Mouse (Mus musculus): Measurements from ENCODE around the gene Gm10378. TPM values are rescaled to one million over a fixed set of nuclear protein-coding genes. Genes with fewer than 3 reads are reported as not detected.

The Gm10378 gene
- not detected for polyA plus RNA-seq (2014; fragmentation: Illumina TruSeq; extraction: RNeasy Lipid Tissue Mini Kit (QIAGEN cat#74804); ENCODE audit: insufficient read depth, low read depth, low replicate concordance)

GRCm38 (mm10) chr14:42655638-42656037 is at the start of gene Gm10378:
TSS of gene Gm10378 (plus strand) at chr14:42655938.

GRCm38 (mm10) chr14:42641817-42642216 is 13.9 kb upstream of the Gm10378 start, which contains the start of gene Gm3633:
TSS of gene Gm3633 (minus strand) at chr14:42641917.

Other genes starting within 250 kb of the Gm10378 start
- gene Gm8005, start 216.3 kb upstream of the Gm10378 start, polyA plus RNA-seq (2014; fragmentation: Illumina TruSeq; extraction: RNeasy Lipid Tissue Mini Kit (QIAGEN cat#74804); ENCODE audit: insufficient read depth, low read depth, low replicate concordance), result not detected
- not detected for gene Gm8011, start 192.1 kb upstream of the Gm10378 start, polyA plus RNA-seq (2014; fragmentation: Illumina TruSeq; extraction: RNeasy Lipid Tissue Mini Kit (QIAGEN cat#74804); ENCODE audit: insufficient read depth, low read depth, low replicate concordance)
- gene Gm8020, start 153.6 kb upstream of the Gm10378 start, polyA plus RNA-seq (2014; fragmentation: Illumina TruSeq; extraction: RNeasy Lipid Tissue Mini Kit (QIAGEN cat#74804); ENCODE audit: insufficient read depth, low read depth, low replicate concordance), result not detected
- gene Gm8024, start 131.7 kb upstream of the Gm10378 start, polyA plus RNA-seq (2014; fragmentation: Illumina TruSeq; extraction: RNeasy Lipid Tissue Mini Kit (QIAGEN cat#74804); ENCODE audit: insufficient read depth, low read depth, low replicate concordance), result not detected
- not detected for gene Gm17124, start 56.1 kb upstream of the Gm10378 start, polyA plus RNA-seq (2014; fragmentation: Illumina TruSeq; extraction: RNeasy Lipid Tissue Mini Kit (QIAGEN cat#74804); ENCODE audit: insufficient read depth, low read depth, low replicate concordance)
- gene Gm3633, start 14.0 kb upstream of the Gm10378 start, polyA plus RNA-seq (2014; fragmentation: Illumina TruSeq; extraction: RNeasy Lipid Tissue Mini Kit (QIAGEN cat#74804); ENCODE audit: insufficient read depth, low read depth, low replicate concordance), result not detected
- not detected for gene Gm3015, start 112.9 kb downstream of the Gm10378 start, polyA plus RNA-seq (2014; fragmentation: Illumina TruSeq; extraction: RNeasy Lipid Tissue Mini Kit (QIAGEN cat#74804); ENCODE audit: insufficient read depth, low read depth, low replicate concordance)
- not detected for gene Gm10377, start 142.0 kb downstream of the Gm10378 start, polyA plus RNA-seq (2014; fragmentation: Illumina TruSeq; extraction: RNeasy Lipid Tissue Mini Kit (QIAGEN cat#74804); ENCODE audit: insufficient read depth, low read depth, low replicate concordance)
- gene Gm21977, start 197.5 kb downstream of the Gm10378 start, polyA plus RNA-seq (2014; fragmentation: Illumina TruSeq; extraction: RNeasy Lipid Tissue Mini Kit (QIAGEN cat#74804); ENCODE audit: insufficient read depth, low read depth, low replicate concordance), result not detected

Measured in lung, adult 10 weeks (tissue).